Mouse (Mus musculus) intestine, embryonic 16.5 days (tissue): ENCODE results near the gene Herc3. TPM values are rescaled to one million over a fixed set of nuclear protein-coding genes. Genes with fewer than 3 reads are reported as not detected.

Experiments
- ATAC-seq: fragments of 200-750 bp; cut with Nextera tagmentation; 2 replicates; pipeline ENCODE4 v1.8.0; 2017; ENCODE audit warnings: moderate TSS enrichment, moderate library complexity
- H3K27ac ChIP-seq: fragments of 300-500 bp; sonication (generic); 2 replicates; pipeline ENCODE4 v1.5.1; 2014; ENCODE audit warnings: mild to moderate bottlenecking, low read length
- H3K27me3 ChIP-seq: fragments of 300-500 bp; sonication (generic); replicated peaks from 2 replicates; pipeline ENCODE4 v1.6.1; 2014; ENCODE audit warnings: low read length, control low read depth, mixed read lengths; ENCODE audit not compliant: control insufficient read depth, insufficient read depth
- H3K36me3 ChIP-seq: fragments of 300-500 bp; sonication (generic); 2 replicates; pipeline ENCODE4 v1.6.1; 2014; ENCODE audit warnings: low read length, control low read depth; ENCODE audit not compliant: control insufficient read depth, insufficient read depth
- H3K4me1 ChIP-seq: fragments of 300-500 bp; sonication (generic); 2 replicates; pipeline ENCODE4 v1.6.1; 2014; ENCODE audit warnings: low read length, control low read depth, mixed read lengths; ENCODE audit not compliant: control insufficient read depth, insufficient read depth
- H3K4me2 ChIP-seq: fragments of 300-500 bp; sonication (generic); 2 replicates; pipeline ENCODE4 v1.6.1; 2014; ENCODE audit warnings: low read depth, low read length, control low read depth
- H3K4me3 ChIP-seq: fragments of 300-500 bp; sonication (generic); 2 replicates; pipeline ENCODE4 v1.5.1; 2014; ENCODE audit warnings: mild to moderate bottlenecking, low read length
- H3K9ac ChIP-seq: fragments of 300-500 bp; sonication (generic); 2 replicates; pipeline ENCODE4 v1.6.1; 2014; ENCODE audit warnings: low read depth, low read length
- H3K9me3 ChIP-seq: fragments of 300-500 bp; sonication (generic); 2 replicates; pipeline ENCODE4 v1.6.1; 2016; ENCODE audit warnings: low read length, control low read depth; ENCODE audit not compliant: control insufficient read depth
- WGBS: fragments of 180-500 bp; shearing (Covaris S2); extraction: QIAGEN DNeasy Blood & Tissue Kit; methylation state at CpG from one replicate; pipeline ENCODE4 v1.1.7; 2014; 5-methylcytosine and 5-hydroxymethylcytosine counted together
- polyA plus RNA-seq: library from polyadenylated mRNA; unstranded; fragments of >200 nt; fragmentation: Nextera tagmentation; extraction: Ambion mirVana; gene quantifications from 2 replicates; pipeline ENCODE4 v1.2.1, GENCODE M21; 2015

The Herc3 gene
- polyA plus RNA-seq, 1 experiment from 2014 or later = 13.4 TPM

DNA sequence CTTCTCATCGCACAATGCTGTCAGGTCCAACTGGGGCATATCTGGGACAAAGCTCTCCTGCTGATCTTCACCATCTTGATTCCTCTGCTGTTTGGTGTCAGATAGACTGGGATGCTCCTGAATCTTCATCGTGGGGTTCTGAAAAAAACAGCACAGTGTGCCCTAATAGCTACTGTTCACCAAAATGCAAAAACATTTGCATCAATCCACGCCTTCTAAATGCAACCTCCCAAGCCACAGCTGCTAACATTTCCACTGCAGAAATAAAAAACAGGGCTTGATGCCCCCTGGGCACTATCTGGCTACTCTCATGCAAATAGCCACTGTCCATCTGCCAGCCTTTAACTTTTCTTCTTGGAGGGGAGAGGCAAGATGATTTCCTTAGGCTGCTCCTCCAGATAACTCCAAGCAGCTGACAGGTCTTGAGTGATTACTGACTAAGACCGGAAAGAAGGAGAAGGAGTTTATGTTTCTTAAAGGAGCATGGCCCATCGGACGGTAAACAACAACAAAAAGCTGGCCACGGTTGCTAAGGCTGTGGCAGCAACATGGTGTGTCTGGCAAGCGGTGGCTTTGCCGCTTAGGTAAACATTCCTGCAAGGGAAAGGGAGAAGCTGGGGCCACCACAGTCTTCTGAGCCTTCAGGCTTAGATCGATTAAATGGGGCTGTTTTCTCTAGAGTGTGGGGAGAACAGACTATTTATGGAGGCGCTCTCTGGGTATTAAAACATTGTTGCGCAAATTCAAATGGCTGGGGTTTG lies 134.0 kb downstream of the Herc3 start:
- H3K4me1 ChIP-seq = peaks cover 9% of the 10 kb centered on the region
- 27% methylated on average over 12 of the region's 12 CpGs for WGBS
- H3K4me2 ChIP-seq = peak overlapping the region; percentile 24; the same call in 1 of the 2 replicates
- ATAC-seq = 0 out of 2 replicates have a peak, but pooled peaks have one; percentile 8
- no peaks in the 10 kb centered on the region for H3K9me3 ChIP-seq
- no peak overlapping the region for H3K9ac ChIP-seq
- no peaks in the 10 kb centered on the region for H3K27me3 ChIP-seq
- no peaks in the 10 kb centered on the region for H3K36me3 ChIP-seq
- no peak overlapping the region for H3K27ac ChIP-seq
- no peak overlapping the region for H3K4me3 ChIP-seq

DNA sequence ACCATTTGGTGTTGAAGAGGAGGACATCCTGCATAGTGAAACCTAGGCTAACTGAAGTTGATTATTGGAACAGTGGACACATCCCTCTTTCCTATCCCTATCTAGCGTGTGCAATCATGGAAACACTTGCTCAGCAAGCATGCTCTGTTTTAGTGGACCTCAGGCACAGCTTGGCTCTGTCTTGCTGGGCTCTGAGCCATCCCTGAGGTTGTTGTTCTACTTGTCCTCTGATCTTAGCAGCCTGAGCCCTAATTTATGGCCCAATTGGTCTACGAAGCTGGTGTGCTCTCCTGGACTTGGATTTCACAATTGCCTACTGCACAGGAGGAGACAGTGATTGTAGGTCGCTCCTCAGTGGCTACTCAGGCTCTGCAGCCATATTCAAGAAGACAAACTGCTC lies 137.0 kb downstream of the Herc3 start:
- 48% methylated on average over 3 of the region's 3 CpGs for WGBS
- no peaks in the 10 kb centered on the region for H3K9me3 ChIP-seq

More for the DNA sequence above, 137.0 kb downstream of the Herc3 start:
- peak overlapping the region; percentile 44 for H3K27ac ChIP-seq
- no peaks in the 10 kb centered on the region for H3K27me3 ChIP-seq
- H3K9ac ChIP-seq = no peak overlapping the region
- H3K4me3 ChIP-seq = no peak overlapping the region
- no peaks in the 10 kb centered on the region for H3K36me3 ChIP-seq
- H3K4me1 ChIP-seq = peaks cover 9% of the 10 kb centered on the region
- ATAC-seq = peak; percentile 84
- no peak overlapping the region for H3K4me2 ChIP-seq

Other genes starting within 250 kb of the Herc3 start
- 99.1 and 102 TPM in 2 replicates for gene Abcg2, start 246.9 kb upstream of the Herc3 start, polyA plus RNA-seq
- 10.6 and 11.1 TPM in 2 replicates for gene Nap1l5, start 75.6 kb downstream of the Herc3 start, polyA plus RNA-seq
- 16.1 and 16.8 TPM in 2 replicates for gene Fam13a, start 193.1 kb downstream of the Herc3 start, polyA plus RNA-seq